Mouse (Mus musculus) effector memory CD4-positive, alpha-beta T cell, adult 5 months (primary cell): Measurements from ENCODE around the gene Rspry1. TPM values are rescaled to one million over a fixed set of nuclear protein-coding genes. Genes with fewer than 3 reads are reported as not detected.

Source experiments
- polyA plus RNA-seq: library from polyadenylated mRNA; unstranded; fragments of 100-300 nt; shearing (Covaris generic); gene quantifications from one replicate; pipeline ENCODE4 v1.2.1, GENCODE M21; 2017

Rspry1 gene
- polyA plus RNA-seq: 41.8 TPM

GRCm38 (mm10) chr8:94601607-94602385, at the start of gene Rspry1, which contains the start of gene Fam192a:
Gene Rspry1 (plus strand): TSS chr8:94601937.
Gene Fam192a (minus strand): TSS chr8:94601997.

DNA sequence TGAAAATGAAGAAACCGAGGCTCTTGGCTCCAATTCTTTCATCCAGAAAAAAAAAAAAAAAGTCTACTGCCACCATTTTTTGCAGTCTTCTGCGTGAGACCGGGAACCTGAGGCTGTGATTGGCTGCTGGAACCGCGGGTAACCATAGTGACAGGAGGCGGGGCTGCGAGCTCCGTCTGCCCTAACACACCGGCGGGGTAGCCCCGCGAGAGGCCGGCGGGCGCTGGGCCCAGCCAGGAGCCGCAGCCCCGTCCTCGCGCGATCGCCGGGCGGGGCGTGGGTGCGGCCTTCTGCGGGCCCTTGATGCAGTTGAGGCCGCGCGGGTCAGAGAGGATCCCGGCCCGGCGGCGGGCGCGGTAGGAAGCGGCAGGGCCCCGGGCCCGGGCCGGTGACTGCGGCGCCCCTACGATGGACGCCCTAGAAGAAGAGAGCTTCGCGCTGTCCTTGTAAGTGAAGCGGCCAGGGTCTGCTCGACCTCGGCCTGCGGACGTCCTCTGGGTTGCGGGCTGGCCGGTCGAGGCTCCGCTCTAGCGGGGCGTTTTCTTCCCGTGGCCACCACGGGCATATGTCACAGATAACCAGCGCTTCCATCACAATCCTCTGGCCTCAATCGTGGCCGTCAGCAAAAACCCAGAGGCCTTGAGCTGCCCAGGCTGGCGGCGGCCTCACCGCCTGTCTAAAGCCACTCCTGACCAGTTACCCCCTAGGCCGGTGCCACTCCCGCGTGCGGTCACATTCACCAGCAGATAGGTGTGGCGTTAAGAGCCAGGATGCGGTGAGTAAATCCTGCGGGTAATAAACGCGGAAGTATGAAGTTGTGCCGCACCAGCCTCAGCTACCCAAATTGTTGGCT, 64.9 kb downstream of the Rspry1 start, which contains the start of gene Arl2bp:
Arl2bp (plus strand) TSS at position 145 of the 853 bp plus-strand sequence.

GRCm38 (mm10) chr8:94695994-94696384, 94.3 kb downstream of the Rspry1 start, which contains the start of gene Pllp:
Gene Pllp (minus strand): TSS chr8:94696278.

Other genes starting within 250 kb of the Rspry1 start
- 187 TPM for gene Herpud1, start 215.5 kb upstream of the Rspry1 start, polyA plus RNA-seq
- gene Nlrc5, start 167.6 kb upstream of the Rspry1 start, polyA plus RNA-seq: 206 TPM
- 2.7 TPM for gene Cpne2, start 68.9 kb upstream of the Rspry1 start, polyA plus RNA-seq
- 55.9 TPM for gene Fam192a, start 60 bp downstream of the Rspry1 start, polyA plus RNA-seq
- gene Arl2bp, start 64.7 kb downstream of the Rspry1 start, polyA plus RNA-seq: 239 TPM
- gene Pllp, start 94.3 kb downstream of the Rspry1 start, polyA plus RNA-seq: not detected
- not detected for gene Ccl22, start 143.7 kb downstream of the Rspry1 start, polyA plus RNA-seq
- gene Cx3cl1, start 170.1 kb downstream of the Rspry1 start, polyA plus RNA-seq: not detected
- not detected for gene Ccl17, start 208.5 kb downstream of the Rspry1 start, polyA plus RNA-seq
- gene Coq9, start 236.4 kb downstream of the Rspry1 start, polyA plus RNA-seq: 35.6 TPM
- gene Ciapin1, start 236.4 kb downstream of the Rspry1 start, polyA plus RNA-seq: 93.5 TPM